Mouse (Mus musculus): ENCODE data around the gene Sirpa.

Sirpa gene

GRCm38 (mm10) chr2:129606899-129607298 lies 14.3 kb downstream of the Sirpa start:
- DNase-seq (ENCODE audit: low spot score) = no peak

GRCm38 (mm10) chr2:129613971-129614370 lies 21.3 kb downstream of the Sirpa start:
- no peak for DNase-seq (ENCODE audit: low spot score)

DNA sequence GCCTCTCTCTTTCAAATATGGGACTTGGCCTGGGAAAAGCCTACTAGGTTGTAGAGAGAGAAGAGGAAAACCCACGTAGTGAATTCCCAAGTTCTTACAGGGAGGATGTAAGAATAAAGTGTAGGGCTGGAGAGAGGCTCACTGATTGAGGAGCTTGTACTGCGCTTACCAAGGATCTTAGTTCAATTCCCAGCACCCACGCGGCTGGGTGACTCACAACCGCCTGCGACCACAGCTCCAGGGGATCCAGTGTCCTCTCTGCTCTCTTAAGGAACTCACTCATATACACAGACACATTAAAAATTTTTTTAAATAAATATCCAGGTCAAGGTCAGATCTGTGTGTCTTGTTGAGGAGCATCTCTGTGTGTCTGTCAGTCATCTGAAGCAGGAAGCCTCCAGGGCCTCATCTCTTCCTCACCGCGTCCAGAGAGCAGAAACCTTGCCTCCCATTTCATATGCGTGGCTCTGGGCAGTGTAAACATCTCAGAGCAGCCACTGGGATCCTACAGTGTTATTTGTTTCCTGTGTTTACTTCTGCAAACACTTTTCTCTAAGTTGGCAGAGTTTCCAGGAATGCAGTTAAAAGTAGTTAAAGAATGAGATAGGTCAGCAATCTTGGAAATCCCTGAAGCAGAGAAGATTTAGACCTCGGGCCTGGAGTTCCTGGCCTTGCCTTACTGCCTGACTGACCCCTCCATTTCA lies 22.0 kb downstream of the Sirpa start:
- no peak for DNase-seq (ENCODE audit: low spot score)

DNA sequence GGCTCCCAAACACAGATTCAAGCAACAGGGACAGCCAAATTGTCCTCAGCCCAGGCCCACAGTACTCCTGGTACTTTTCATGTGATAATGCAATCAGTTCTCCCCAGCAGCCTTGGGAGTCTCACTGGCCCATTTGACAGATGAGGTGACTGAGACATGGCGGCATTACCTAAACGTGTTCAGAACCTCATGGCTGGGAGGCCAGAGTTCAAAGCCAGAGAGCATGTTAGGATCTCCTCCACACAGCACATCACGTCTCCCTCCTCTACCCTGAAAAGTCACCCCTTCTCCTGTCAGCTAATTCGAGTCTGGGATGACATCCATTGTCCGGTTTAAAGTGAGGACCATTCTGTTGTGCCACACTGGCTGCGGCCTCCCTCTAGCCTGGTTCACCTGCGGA lies 27.5 kb downstream of the Sirpa start:
- DNase-seq (ENCODE audit: low spot score) = no peak

DNA sequence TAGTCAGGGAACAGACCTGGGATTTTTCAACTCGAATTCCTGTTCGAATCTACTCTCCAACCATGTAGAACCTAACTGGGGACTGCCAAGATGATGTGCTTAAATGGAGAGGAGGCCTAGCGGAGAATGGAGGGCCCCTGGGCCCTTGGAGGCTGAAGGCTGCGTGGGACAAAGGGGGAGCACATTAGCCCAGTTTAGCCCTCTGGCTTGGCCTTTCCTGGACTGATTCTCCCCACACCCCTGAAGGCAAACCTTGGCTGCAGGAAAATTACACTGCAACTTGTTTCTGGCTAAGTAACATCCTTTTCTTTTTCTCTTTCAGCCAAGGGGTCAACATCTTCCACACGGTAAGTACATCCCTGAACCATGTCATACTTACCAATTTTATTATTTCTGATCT lies 28.2 kb downstream of the Sirpa start:
- no peak for DNase-seq (ENCODE audit: low spot score)

- DNase-seq (ENCODE audit: low spot score) = no peak
Observed at GRCm38 (mm10) chr2:129621654-129622490, 29.2 kb downstream of the Sirpa start.

DNA sequence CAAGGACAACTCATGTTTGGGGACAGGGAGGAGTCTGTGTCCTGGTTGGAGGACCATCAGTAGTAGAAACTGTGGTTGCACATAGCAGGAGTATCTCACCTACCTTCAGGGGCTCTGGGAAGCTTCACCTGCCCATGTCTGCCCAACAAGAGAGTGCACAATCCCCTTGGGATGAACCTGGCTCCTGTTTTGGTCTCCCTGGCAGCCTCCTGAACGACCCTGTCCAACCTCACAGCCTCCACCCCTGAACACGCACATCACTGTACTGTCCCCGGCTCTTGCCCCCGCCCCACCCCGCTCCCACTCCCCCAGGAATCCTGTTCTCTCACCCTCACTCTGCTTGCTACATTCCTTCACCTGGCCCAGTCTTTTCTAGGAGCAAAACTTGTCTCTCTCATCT lies 30.3 kb downstream of the Sirpa start:
- DNase-seq (ENCODE audit: low spot score) = no peak

GRCm38 (mm10) chr2:129623771-129624170 lies 31.1 kb downstream of the Sirpa start:
- DNase-seq (ENCODE audit: low spot score) = no peak

DNA sequence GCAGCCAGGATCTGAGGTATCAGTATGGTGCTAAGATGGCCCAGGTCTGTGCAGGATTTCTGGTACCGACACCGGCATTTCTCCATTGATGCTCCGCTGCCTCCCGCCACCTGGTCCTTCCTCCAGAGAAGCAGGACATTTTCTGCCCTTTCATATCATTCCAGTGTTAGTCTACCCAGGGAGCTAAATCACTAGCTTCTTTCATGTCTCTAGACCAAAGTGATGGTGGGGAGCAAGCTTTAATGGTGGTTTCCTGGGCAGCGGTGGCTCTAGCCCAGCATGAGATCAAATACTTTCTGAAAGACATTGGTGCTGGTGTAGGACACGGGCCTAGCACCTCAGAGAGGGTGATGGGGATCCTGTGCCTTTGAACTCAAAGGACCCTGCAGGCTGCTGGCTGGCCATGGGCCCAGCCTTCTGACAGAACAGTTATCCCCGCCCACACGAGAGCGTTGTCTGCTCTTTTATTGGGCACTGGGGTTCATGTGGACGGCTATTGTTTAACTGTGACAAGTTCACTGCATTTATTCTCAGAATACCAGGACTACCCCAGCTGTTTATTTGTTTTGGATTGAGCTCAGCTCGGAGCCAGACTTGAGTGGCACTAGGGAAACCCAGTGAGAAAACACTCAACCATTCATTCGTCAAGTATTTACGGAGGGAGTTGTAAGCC lies 31.7 kb downstream of the Sirpa start:
- no peak for DNase-seq (ENCODE audit: low spot score)

- no peak for DNase-seq (ENCODE audit: low spot score)
Observed at GRCm38 (mm10) chr2:129624956-129625355, 32.3 kb downstream of the Sirpa start.

- no peak for DNase-seq (ENCODE audit: low spot score)
Observed at GRCm38 (mm10) chr2:129625845-129626244, 33.2 kb downstream of the Sirpa start.

DNA sequence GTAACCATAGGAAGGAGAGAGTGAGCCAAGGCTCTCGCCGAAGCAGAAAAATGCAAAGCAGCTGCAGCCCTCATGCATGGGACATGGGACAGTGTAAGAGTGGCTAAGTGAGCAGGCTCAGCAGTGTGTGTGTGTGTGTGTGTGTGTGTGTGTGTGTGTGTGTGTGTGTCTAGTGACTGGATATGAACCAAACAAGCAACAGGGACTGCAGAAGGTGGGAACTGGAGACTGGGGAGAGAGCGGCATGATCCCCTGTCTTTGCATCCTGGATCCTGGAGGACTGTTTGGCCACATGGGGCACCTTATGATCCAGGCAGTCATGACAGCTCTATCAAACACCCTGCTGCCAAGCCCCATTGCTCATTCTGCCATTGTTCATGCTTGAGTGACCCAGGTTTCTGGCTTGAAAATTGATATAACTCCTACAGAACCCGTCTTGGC lies 34.0 kb downstream of the Sirpa start:
- DNase-seq (ENCODE audit: low spot score) = no peak

DNA sequence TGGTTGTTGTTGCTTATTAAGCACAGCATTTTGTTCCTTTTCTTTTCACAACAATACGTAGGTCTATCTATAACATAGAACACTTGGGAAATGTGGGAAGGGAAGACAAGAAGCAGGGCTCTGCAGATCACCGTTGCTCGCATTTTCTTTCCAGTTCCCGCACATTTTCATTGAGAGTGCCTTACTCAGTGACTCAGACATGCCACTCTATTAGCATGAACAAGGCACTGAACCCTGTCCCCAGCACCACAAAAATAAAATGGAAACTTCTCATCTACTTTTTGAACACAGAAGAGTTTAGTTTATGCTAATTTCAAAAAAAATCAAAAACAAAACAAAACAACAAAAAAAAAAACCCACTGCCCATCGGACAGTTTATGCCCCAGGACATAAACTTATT lies 34.5 kb downstream of the Sirpa start:
- no peak for DNase-seq (ENCODE audit: low spot score)

DNA sequence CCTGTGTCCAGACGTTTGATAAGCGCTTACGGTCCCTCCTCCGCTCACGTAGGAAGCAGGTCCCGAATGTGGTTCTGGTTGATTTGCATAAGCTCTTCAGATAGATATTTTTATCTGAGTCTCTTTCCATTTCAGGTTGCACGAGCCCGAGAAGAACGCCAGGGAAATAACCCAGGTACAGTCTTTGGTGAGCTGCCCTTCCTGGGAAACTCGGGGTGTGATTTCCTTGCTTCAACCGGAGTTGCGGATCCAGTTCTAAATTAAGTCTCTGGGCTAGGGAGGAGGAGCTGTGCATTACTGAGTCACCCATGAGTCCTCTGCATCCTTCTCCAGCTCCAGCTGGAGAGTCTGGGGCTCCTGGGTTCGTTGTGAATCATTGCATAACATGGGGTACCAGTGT lies 35.2 kb downstream of the Sirpa start:
- DNase-seq (ENCODE audit: low spot score) = no peak

- no peak for DNase-seq (ENCODE audit: low spot score)
Observed at GRCm38 (mm10) chr2:129628456-129629185, 36.0 kb downstream of the Sirpa start.

DNA sequence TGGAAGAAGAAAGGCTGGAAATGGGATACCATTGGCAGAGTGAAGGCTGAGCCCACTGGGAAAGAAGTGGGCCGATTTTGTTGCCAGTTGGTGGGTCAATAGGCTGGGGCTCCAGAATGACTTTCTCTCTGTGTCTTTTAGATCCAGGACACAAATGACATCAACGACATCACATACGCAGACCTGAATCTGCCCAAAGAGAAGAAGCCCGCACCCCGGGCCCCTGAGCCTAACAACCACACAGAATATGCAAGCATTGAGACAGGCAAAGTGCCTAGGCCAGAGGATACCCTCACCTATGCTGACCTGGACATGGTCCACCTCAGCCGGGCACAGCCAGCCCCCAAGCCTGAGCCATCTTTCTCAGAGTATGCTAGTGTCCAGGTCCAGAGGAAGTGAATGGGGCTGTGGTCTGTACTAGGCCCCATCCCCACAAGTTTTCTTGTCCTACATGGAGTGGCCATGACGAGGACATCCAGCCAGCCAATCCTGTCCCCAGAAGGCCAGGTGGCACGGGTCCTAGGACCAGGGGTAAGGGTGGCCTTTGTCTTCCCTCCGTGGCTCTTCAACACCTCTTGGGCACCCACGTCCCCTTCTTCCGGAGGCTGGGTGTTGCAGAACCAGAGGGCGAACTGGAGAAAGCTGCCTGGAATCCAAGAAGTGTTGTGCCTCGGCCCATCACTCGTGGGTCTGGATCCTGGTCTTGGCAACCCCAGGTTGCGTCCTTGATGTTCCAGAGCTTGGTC lies 37.3 kb downstream of the Sirpa start:
- DNase-seq (ENCODE audit: low spot score) = no peak

GRCm38 (mm10) chr2:129630532-129630886 lies 37.9 kb downstream of the Sirpa start:
- DNase-seq (ENCODE audit: low spot score) = no peak

GRCm38 (mm10) chr2:129630978-129631660 lies 38.5 kb downstream of the Sirpa start:
- DNase-seq (ENCODE audit: low spot score) = no peak

DNA sequence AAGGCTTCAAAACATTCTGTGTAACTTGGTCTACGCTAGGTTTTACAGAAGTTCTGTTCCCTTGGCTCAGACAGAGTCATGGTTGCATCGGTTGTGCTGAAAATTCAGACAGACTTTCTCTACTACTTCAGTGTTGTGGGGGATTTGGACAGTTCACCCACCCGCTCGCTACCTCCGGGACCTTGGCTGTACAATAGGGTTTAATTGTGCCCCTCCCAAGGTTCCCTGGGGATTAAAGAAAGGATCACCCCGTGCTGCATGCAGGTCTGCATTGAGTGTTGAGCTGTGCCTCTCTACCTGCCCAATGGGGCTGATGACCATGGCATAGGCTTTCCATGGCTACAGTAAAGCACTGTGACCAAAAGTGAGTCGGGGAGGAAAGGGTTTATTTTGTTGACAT lies 39.7 kb downstream of the Sirpa start:
- no peak for DNase-seq (ENCODE audit: low spot score)

- no peak for DNase-seq (ENCODE audit: low spot score)
Observed at GRCm38 (mm10) chr2:129633077-129633732, 40.6 kb downstream of the Sirpa start.
